Mouse (Mus musculus): ENCODE results near the gene Twf1. TPM values are rescaled to one million over a fixed set of nuclear protein-coding genes. Genes with fewer than 3 reads are reported as not detected.

Gene Twf1
- polyA plus RNA-seq, 1 experiment from 2014 or later: 124 TPM

DNA sequence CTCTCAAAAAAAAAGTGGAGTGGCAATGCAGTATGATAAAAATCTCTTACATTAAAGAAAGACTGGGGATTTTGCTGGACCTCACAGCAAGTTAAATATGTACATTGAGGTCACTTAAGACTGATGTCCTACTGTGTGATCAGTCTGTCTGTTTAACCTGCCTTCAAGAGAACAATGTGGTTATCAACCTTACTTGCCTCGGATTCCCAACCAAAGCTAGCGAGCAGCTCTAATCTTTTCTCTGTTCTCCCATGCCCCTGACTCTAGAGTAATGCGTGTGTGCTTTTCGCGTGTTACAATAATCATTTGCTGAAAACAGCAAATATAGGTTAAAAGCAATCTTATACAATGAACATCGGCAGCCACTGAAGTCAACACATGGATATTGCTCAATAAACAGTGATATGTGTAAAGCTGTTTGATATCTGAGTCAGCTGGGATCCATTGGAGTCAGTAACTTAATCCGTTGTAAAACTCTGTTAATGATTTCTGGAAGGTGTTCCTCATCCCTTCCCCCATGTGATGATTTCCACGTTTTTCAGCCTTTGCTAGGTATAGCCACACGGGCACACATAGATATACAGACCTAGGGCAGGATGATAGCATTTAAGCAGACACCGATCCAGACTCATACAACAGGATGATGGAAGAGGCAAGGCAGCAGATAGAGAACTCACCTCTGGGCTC is 21.1 kb downstream of the Twf1 start:
- H3K27ac ChIP-seq: no peak overlapping the region
- H3K4me1 ChIP-seq (replicated peaks): peaks cover 12% of the 10 kb centered on the region; the same call in 1 of the 2 replicates
- no peak overlapping the region; the same call in 1 of the 2 replicates for H3K4me2 ChIP-seq (replicated peaks)
- ATAC-seq: peak; percentile 92
- H3K9me3 ChIP-seq: no peaks in the 10 kb centered on the region
- H3K27me3 ChIP-seq (replicated peaks): no peaks in the 10 kb centered on the region
- H3K9ac ChIP-seq: no peak overlapping the region
- WGBS: 64% methylated on average over 10 of the region's 10 CpGs
- no peaks in the 10 kb centered on the region for H3K36me3 ChIP-seq
- H3K4me3 ChIP-seq (replicated peaks): no peak overlapping the region

DNA sequence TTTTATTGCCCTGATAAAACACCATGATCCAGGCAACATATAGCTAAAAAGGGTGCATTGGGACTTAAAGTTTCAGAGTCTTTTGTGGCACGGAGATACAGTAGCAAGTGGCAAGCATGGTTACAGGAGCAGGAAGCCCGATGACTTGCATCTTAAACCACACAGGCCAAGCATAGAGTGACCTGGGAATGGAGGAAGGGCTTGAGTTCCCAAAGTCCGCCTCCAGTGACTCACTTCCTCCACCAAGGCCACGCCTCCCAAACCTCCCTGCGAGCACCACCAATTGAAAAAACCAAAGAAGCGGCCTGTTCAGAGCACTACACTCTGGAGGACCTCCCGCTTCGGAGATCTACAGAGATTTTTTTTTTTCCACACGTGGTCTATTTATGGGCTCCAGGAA is 23.8 kb downstream of the Twf1 start:
- 89% methylated on average over 9 of the region's 9 CpGs for WGBS
- peaks cover 9% of the 10 kb centered on the region; the same call in 1 of the 2 replicates for H3K4me1 ChIP-seq (replicated peaks)

GRCm38 (mm10) chr15:94564909-94565308 is 24.8 kb downstream of the Twf1 start:
- Histone ChIP-seq H3K9ac (no peak overlapping the region), H3K4me2 (replicated peaks) (no peak overlapping the region), H3K9me3 (no peaks in the 10 kb centered on the region), H3K36me3 (no peaks in the 10 kb centered on the region), H3K27me3 (replicated peaks) (no peaks in the 10 kb centered on the region), H3K27ac (no peak overlapping the region), H3K4me3 (replicated peaks) (no peak overlapping the region), H3K4me1 (replicated peaks) (no peaks in the 10 kb centered on the region)
- no peak for ATAC-seq
- whole genome bisulfite sequencing: 89% methylated on average over 2 of the region's 2 CpGs

More for the DNA sequence above, 23.8 kb downstream of the Twf1 start:
- no peak overlapping the region for H3K9ac ChIP-seq
- H3K27ac ChIP-seq: no peak overlapping the region
- no peak for ATAC-seq
- no peak overlapping the region for H3K4me2 ChIP-seq (replicated peaks)
- no peaks in the 10 kb centered on the region for H3K9me3 ChIP-seq
- H3K36me3 ChIP-seq: no peaks in the 10 kb centered on the region
- no peak overlapping the region for H3K4me3 ChIP-seq (replicated peaks)
- H3K27me3 ChIP-seq (replicated peaks): no peaks in the 10 kb centered on the region

DNA sequence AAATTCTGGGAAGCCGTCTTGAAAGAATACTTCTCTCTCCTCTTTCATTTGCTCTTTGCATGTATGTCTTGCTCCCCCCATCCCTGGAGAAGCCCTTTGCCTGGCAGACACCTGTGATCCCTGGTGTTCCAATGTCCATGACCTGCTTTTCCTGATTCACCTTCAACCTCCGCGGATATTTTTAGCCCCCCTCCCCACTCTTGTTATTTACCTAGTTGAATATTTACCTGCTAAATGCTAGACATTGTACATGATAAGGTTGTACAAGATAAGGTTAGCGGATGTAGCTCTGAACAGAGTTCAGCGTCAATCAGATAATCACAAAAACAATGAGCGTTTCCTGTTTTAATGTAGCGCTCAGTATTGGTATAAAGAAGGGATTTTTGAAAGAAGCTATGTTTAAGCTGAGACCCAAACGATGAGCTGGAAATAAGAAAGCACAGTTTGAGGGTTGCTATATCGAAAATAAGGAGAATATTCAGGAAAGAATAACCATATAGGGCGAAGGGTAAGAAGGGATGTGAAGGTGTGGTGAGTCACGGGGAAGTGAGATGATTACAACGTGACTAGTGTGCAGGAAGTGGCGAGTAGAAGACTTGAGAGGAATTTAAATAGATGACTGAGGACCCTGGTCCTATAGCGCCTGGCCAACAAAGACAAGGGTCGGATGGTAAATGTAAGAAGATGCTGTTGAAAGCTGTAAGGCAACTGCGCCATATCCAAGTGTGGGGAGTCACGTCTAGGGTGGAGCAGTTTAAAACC is 30.6 kb downstream of the Twf1 start:
- 59% methylated on average over 17 of the region's 17 CpGs for WGBS
- H3K9ac ChIP-seq: no peak overlapping the region
- peak overlapping the region; percentile 36; the same call in 1 of the 2 replicates for H3K27ac ChIP-seq
- no peaks in the 10 kb centered on the region for H3K9me3 ChIP-seq
- no peak overlapping the region for H3K4me3 ChIP-seq (replicated peaks)
- ATAC-seq: peak; percentile 88
- H3K4me1 ChIP-seq (replicated peaks): no peaks in the 10 kb centered on the region
- H3K4me2 ChIP-seq (replicated peaks): 0 out of 2 replicates have a peak overlapping the region, but pooled peaks have one; percentile 19
- H3K36me3 ChIP-seq: no peaks in the 10 kb centered on the region
- H3K27me3 ChIP-seq (replicated peaks): no peaks in the 10 kb centered on the region

- Histone ChIP-seq H3K27me3 (replicated peaks) (no peaks in the 10 kb centered on the region), H3K4me2 (replicated peaks) (no peak overlapping the region), H3K36me3 (0 out of 2 replicates have a peak, but pooled peaks cover 4% of the 10 kb centered on the region), H3K9me3 (no peaks in the 10 kb centered on the region), H3K27ac (no peak overlapping the region), H3K4me3 (replicated peaks) (no peak overlapping the region), H3K4me1 (replicated peaks) (no peaks in the 10 kb centered on the region), H3K9ac (no peak overlapping the region)
- peak; percentile 62 for ATAC-seq
- WGBS: 20% methylated on average over 7 of the region's 7 CpGs
Measured at GRCm38 (mm10) chr15:94557442-94557841, 32.2 kb downstream of the Twf1 start.

GRCm38 (mm10) chr15:94553536-94553935 is 36.2 kb downstream of the Twf1 start:
- Histone ChIP-seq H3K9me3 (no peaks in the 10 kb centered on the region), H3K4me1 (replicated peaks) (no peaks in the 10 kb centered on the region), H3K36me3 (peaks cover 12% of the 10 kb centered on the region; the same call in 1 of the 2 replicates), H3K4me3 (replicated peaks) (no peak overlapping the region), H3K27me3 (replicated peaks) (no peaks in the 10 kb centered on the region), H3K27ac (no peak overlapping the region), H3K4me2 (replicated peaks) (no peak overlapping the region), H3K9ac (no peak overlapping the region)
- WGBS: 94% methylated on average over 9 of the region's 9 CpGs
- no peak for ATAC-seq

DNA sequence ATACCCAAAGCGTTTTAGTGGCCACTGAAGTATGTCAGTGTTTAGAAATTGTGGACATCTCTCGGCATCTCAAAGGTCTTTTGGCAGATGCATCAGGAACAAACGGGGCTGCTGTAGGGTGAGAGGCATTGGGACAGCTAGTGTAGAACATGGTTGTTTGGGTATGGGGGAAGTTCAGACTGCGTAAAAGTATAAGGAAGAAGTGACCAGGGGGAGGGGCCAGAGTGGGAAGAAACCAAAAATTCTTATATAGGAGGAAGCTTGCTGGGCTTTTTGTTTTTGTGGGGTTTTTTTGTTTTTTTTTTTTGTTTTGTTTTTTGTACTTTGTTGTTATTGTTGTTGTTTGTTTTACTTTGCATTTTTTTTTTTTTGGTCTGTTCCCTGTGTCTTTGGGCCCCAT is 44.8 kb downstream of the Twf1 start:
- H3K4me1 ChIP-seq (replicated peaks): no peaks in the 10 kb centered on the region
- peak overlapping the region; percentile 88; the same call in 1 of the 2 replicates for H3K4me2 ChIP-seq (replicated peaks)
- no peak overlapping the region for H3K27ac ChIP-seq
- no peaks in the 10 kb centered on the region for H3K9me3 ChIP-seq
- ATAC-seq: no peak
- no peaks in the 10 kb centered on the region for H3K27me3 ChIP-seq (replicated peaks)
- H3K9ac ChIP-seq: no peak overlapping the region
- 76% methylated on average over 4 of the region's 4 CpGs for WGBS
- peaks cover 3% of the 10 kb centered on the region; the same call in 1 of the 2 replicates for H3K36me3 ChIP-seq
- H3K4me3 ChIP-seq (replicated peaks): no peak overlapping the region

GRCm38 (mm10) chr15:94544052-94544636 is 45.5 kb downstream of the Twf1 start:
- Histone ChIP-seq H3K36me3 (no peaks in the 10 kb centered on the region), H3K4me2 (replicated peaks) (peak overlapping the region; percentile 88), H3K27me3 (replicated peaks) (no peaks in the 10 kb centered on the region), H3K4me3 (replicated peaks) (peak overlapping the region; percentile 85), H3K27ac (peak overlapping the region; percentile 94), H3K9ac (peak overlapping the region; percentile 71), H3K4me1 (replicated peaks) (no peaks in the 10 kb centered on the region), H3K9me3 (no peaks in the 10 kb centered on the region)
- ATAC-seq: no peak
- 38% methylated on average over 9 of the region's 9 CpGs for WGBS

DNA sequence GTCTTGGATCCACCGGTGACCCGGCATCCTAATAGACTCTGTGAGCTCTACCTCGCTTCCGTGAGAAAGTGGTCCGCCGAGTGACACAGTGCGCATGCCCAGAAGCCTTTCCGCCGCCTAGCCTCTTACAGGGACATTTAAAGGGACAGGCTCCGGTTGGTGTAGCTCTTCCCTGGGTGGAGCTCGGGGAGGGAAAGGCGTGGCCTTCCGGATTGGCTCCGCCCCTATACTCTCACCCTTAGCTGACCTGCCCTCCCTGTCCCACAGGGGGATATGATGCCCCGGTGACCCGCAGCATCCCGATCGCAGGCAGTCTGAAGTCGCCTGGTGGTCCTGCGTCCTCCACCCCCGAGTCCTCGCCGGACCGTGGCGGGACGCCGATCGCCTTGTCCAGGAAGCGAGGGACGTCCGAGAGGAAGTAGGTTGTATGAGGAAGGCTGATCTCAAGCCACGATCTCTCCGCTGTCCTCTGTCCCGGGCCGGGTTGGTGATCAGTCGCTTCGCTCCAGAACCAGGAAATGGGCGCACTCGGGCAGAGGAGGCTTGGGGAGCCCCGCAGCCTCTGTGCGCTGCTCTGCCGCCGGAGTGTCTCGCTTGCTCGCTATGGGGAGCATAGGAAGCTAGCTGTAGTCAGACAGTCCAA is 46.2 kb downstream of the Twf1 start, which contains the start of the genes Pus7l and Irak4:
Gene Pus7l (minus strand): TSS at position 139 of the 643 bp plus-strand sequence.
Gene Irak4 (plus strand): TSS at position 235 of the 643 bp plus-strand sequence.
- Histone ChIP-seq H3K4me1 (replicated peaks) (no peaks in the 10 kb centered on the region), H3K27ac (peak within 1 kb of the TSS; percentile 94), H3K4me3 (replicated peaks) (peak within 1 kb of the TSS; percentile 85), H3K27me3 (replicated peaks) (no peaks in the 10 kb centered on the region), H3K9ac (peak within 1 kb of the TSS; percentile 71), H3K4me2 (replicated peaks) (peak within 1 kb of the TSS; percentile 88), H3K36me3 (no peaks in the 10 kb centered on the region), H3K9me3 (no peaks in the 10 kb centered on the region)
- ATAC-seq: peak; percentile 99
- WGBS: under 1% methylated on average over 45 of the region's 45 CpGs

- no peaks in the 10 kb centered on the region for H3K36me3 ChIP-seq
- WGBS: 7% methylated on average over 22 of the region's 22 CpGs
- no peaks in the 10 kb centered on the region for H3K4me1 ChIP-seq (replicated peaks)
- peak; percentile 86 for ATAC-seq
- H3K27me3 ChIP-seq (replicated peaks): no peaks in the 10 kb centered on the region
- H3K4me3 ChIP-seq (replicated peaks): peak overlapping the region; percentile 85
- H3K4me2 ChIP-seq (replicated peaks): peak overlapping the region; percentile 88
- H3K27ac ChIP-seq: peak overlapping the region; percentile 44; the same call in 1 of the 2 replicates
- H3K9ac ChIP-seq: peak overlapping the region; percentile 71
- H3K9me3 ChIP-seq: no peaks in the 10 kb centered on the region
Measured at GRCm38 (mm10) chr15:94542567-94543408, 46.9 kb downstream of the Twf1 start.

- H3K4me3 ChIP-seq (replicated peaks): no peak overlapping the region
- no peak overlapping the region for H3K9ac ChIP-seq
- no peaks in the 10 kb centered on the region for H3K4me1 ChIP-seq (replicated peaks)
- H3K36me3 ChIP-seq: no peaks in the 10 kb centered on the region
- no peak overlapping the region for H3K27ac ChIP-seq
- no peak overlapping the region for H3K4me2 ChIP-seq (replicated peaks)
- H3K27me3 ChIP-seq (replicated peaks): no peaks in the 10 kb centered on the region
- WGBS: 91% methylated on average over 3 of the region's 3 CpGs
- ATAC-seq: no peak
- no peaks in the 10 kb centered on the region for H3K9me3 ChIP-seq
Measured at GRCm38 (mm10) chr15:94539296-94539695, 50.4 kb downstream of the Twf1 start.
